In genomic region chr14:11837714-11838113, GRCm38 (mm10) we compare ENCODE assay signal across 19 mouse cellular contexts.
"Had no signal": no experiment of that assay in that cellular context is flagged by ENCODE, and none has a peak within 500 bp of the region (broad histone marks: within the 10 kb centered on the region; RNA-seq: fewer than 3 reads in every experiment).

No protein-coding gene starts in this region.

- H3K4me1 ChIP-seq: liver, embryonic 15.5 days; lung, embryonic 15.5 days; megakaryocyte, embryonic 14.5 days; neural tube, embryonic 12.5 days; stomach, embryonic 15.5 days had no signal

- DNase-seq: liver, postnatal 0 days; lung, adult 2 months; lung, postnatal 14 days; lung, postnatal 36 days; right cerebral cortex, postnatal 14 days; thymus, adult 18-20 months; thymus, postnatal 14 days; thymus, postnatal 36 days had no signal

- H3K36me3 ChIP-seq: liver, embryonic 15.5 days; lung, embryonic 15.5 days; midbrain, embryonic 13.5 days; midbrain, embryonic 15.5 days; neural tube, embryonic 12.5 days; stomach, embryonic 15.5 days had no signal

- H3K9me3 ChIP-seq: liver, embryonic 15.5 days; lung, embryonic 15.5 days; midbrain, embryonic 13.5 days; midbrain, embryonic 15.5 days; neural tube, embryonic 12.5 days; stomach, embryonic 15.5 days had no signal

- H3K4me3 ChIP-seq: liver, embryonic 15.5 days; lung, embryonic 15.5 days; megakaryocyte, embryonic 14.5 days; midbrain, embryonic 13.5 days; midbrain, embryonic 15.5 days; neural tube, embryonic 12.5 days; stomach, embryonic 15.5 days had no signal

- H3K27ac ChIP-seq: liver, embryonic 15.5 days; lung, embryonic 15.5 days; macrophage; midbrain, embryonic 13.5 days; midbrain, embryonic 15.5 days; neural tube, embryonic 12.5 days; stomach, embryonic 15.5 days; stomach, postnatal 0 days had no signal

- H3K27me3 ChIP-seq: liver, embryonic 15.5 days; lung, embryonic 15.5 days; megakaryocyte, embryonic 14.5 days; midbrain, embryonic 13.5 days; midbrain, embryonic 15.5 days; neural tube, embryonic 12.5 days; stomach, embryonic 15.5 days had no signal

- H3K4me2 ChIP-seq: liver, embryonic 15.5 days; lung, embryonic 15.5 days; midbrain, embryonic 11.5 days; midbrain, embryonic 13.5 days; midbrain, embryonic 15.5 days; neural tube, embryonic 12.5 days; stomach, embryonic 15.5 days had no signal

- H3K9ac ChIP-seq: liver, embryonic 15.5 days; liver, postnatal 0 days; lung, embryonic 15.5 days; midbrain, embryonic 13.5 days; midbrain, embryonic 15.5 days; neural tube, embryonic 12.5 days; stomach, embryonic 15.5 days had no signal

- ATAC-seq: liver, postnatal 0 days; lung, postnatal 0 days; midbrain, embryonic 13.5 days; midbrain, embryonic 15.5 days had no signal
